Mouse (Mus musculus) spleen, adult 2 months (tissue): ENCODE measurements around the gene Mafb.

Experiments used
- CTCF ChIP-seq: fragments of 200-500 bp; IDR thresholded peaks from 2 replicates; pipeline ENCODE4 v1.5.1; 2011; ENCODE audit warnings: mild to moderate bottlenecking, inconsistent platforms; ENCODE audit not compliant: insufficient read depth, insufficient read length, insufficient replicate concordance; ENCODE audit errors: extremely low read depth
- POLR2A ChIP-seq: fragments of 200-500 bp; IDR thresholded peaks from 2 replicates; pipeline ENCODE4 v1.6.1; 2011; ENCODE audit warnings: low read depth, low read length, inconsistent platforms

DNA sequence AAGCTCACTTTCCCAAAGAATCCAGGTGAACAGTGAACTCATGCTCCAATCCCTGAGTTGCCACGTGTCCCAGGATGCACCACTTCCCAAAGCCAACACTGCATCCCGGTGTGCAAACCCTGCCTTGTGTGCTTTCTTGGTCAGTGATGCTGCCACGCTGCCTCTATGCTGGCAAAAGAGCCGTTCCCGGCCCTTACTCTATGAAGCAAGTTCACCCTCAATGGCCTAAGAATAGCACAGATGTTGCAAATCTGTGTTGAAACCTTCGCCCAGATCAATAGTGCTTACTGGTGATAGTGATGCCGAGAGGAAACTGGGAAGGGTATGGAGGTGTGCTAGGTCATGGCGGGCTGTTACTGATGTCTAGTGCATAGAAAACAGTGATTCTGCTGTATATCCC lies 48.3 kb upstream of the Mafb start:
- TF ChIP-seq CTCF (no peak), POLR2A (no peak)
